Mouse (Mus musculus) hindbrain, embryonic 11.5 days (tissue): ENCODE measurements around the gene Nfkbie. TPM values are rescaled to one million over a fixed set of nuclear protein-coding genes. Genes with fewer than 3 reads are reported as not detected.

Source experiments
- ATAC-seq: fragments of 200-750 bp; cut with Nextera tagmentation; 2 replicates; pipeline ENCODE4 v1.8.0; 2017; ENCODE audit warnings: mild to moderate bottlenecking, moderate TSS enrichment, moderate library complexity; ENCODE audit not compliant: low FRiP score
- DNase-seq: peaks from one replicate; pipeline ENCODE4 v3.0.0-alpha.2; 2015; ENCODE audit warnings: low spot score
- H3K27ac ChIP-seq: fragments of 300-500 bp; sonication (generic); 2 replicates; pipeline ENCODE4 v1.5.1; 2014; ENCODE audit warnings: mild to moderate bottlenecking, low read depth, low read length
- H3K27me3 ChIP-seq: fragments of 300-500 bp; sonication (generic); 2 replicates; pipeline ENCODE4 v1.6.1; 2014; ENCODE audit warnings: mild to moderate bottlenecking, low read length, moderate library complexity, mixed read lengths; ENCODE audit not compliant: control insufficient read depth, insufficient read depth
- H3K36me3 ChIP-seq: fragments of 300-500 bp; sonication (generic); 2 replicates; pipeline ENCODE4 v1.6.1; 2014; ENCODE audit warnings: mild to moderate bottlenecking, low read length, moderate library complexity, mixed read lengths; ENCODE audit not compliant: control insufficient read depth, insufficient read depth
- H3K4me1 ChIP-seq: fragments of 300-500 bp; sonication (generic); replicated peaks from 2 replicates; pipeline ENCODE4 v1.6.1; 2014; ENCODE audit warnings: low read length, mixed read lengths; ENCODE audit not compliant: control insufficient read depth, insufficient read depth
- H3K4me2 ChIP-seq: fragments of 300-500 bp; sonication (generic); replicated peaks from 2 replicates; pipeline ENCODE4 v1.6.1; 2014; ENCODE audit warnings: mild to moderate bottlenecking, low read depth, low read length
- H3K4me3 ChIP-seq: fragments of 300-500 bp; sonication (generic); 2 replicates; pipeline ENCODE4 v1.5.1; 2014; ENCODE audit warnings: low read depth, low read length
- H3K9ac ChIP-seq: fragments of 300-500 bp; sonication (generic); 2 replicates; pipeline ENCODE4 v1.6.1; 2014; ENCODE audit warnings: low read depth, low read length
- H3K9me3 ChIP-seq: fragments of 300-500 bp; sonication (generic); 2 replicates; pipeline ENCODE4 v1.6.1; 2016; ENCODE audit warnings: low read length; ENCODE audit not compliant: control insufficient read depth
- WGBS: fragments of 180-500 bp; shearing (Covaris S2); extraction: QIAGEN DNeasy Blood & Tissue Kit; methylation state at CpG from one replicate; pipeline ENCODE4 v1.1.7; 2014; 5-methylcytosine and 5-hydroxymethylcytosine counted together
- polyA plus RNA-seq: library from polyadenylated mRNA; unstranded; fragments of >200 nt; fragmentation: Nextera tagmentation; extraction: Ambion mirVana; gene quantifications from 2 replicates; pipeline ENCODE4 v1.2.1, GENCODE M21; 2014

Gene Nfkbie
- polyA plus RNA-seq = 5.6 and 9.0 TPM in 2 replicates

DNA sequence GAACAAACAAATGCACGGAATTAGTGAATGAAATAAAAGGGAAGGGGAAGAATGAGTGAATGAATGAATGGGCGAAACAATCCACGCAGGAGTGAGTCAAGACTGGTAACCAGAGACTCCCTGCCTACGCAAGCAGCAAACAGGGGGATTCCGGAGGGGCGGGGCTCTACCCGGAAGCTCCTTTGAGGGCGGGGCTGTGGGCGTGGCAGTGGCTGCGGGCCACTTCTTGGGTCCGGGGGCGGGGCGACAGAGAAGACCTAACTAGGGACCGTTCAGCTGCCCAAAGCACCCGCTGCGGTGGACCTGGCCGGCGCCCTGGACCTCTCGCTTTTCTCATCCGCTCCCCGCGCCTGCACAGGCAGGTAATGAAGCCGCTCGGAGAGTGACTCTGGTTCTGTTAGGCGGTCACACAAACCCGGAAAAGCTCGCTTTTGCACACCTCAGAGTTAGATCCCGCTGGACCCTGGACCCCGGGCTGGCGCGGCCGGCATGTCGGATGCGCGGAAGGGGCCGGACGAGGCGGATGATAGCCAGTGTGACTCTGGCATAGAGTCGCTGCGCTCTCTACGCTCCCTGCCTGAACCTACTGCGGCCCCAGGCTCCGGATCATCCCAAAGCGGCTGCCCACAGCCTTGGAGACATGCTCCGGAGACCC lies at the start of gene Nfkbie:
TSS of gene Nfkbie (plus strand) at position 252 of the 655 bp plus-strand sequence.
- Histone ChIP-seq H3K4me2 (peak within 1 kb of the TSS; percentile 91), H3K9ac (peak within 1 kb of the TSS; percentile 48), H3K4me1 (0 out of 2 replicates have a peak, but pooled peaks cover 2% of the 10 kb centered on the region), H3K36me3 (no peaks in the 10 kb centered on the region), H3K27ac (no peak within 1 kb of the TSS), H3K9me3 (no peaks in the 10 kb centered on the region), H3K27me3 (0 out of 2 replicates have a peak, but pooled peaks cover 2% of the 10 kb centered on the region), H3K4me3 (peak within 1 kb of the TSS; percentile 58)
- ATAC-seq (peak; percentile 81), DNase-seq (peak; percentile 97)
- under 1% methylated on average over 43 of the region's 45 CpGs for WGBS

GRCm38 (mm10) chr17:45505941-45506465 lies 49.5 kb upstream of the Nfkbie start:
- DNase-seq = no peak
- Histone ChIP-seq H3K4me1 (no peaks in the 10 kb centered on the region; the same call in 1 of the 2 replicates), H3K27ac (no peak overlapping the region), H3K9ac (no peak overlapping the region), H3K4me2 (no peak overlapping the region), H3K9me3 (no peaks in the 10 kb centered on the region), H3K36me3 (no peaks in the 10 kb centered on the region), H3K4me3 (no peak overlapping the region), H3K27me3 (no peaks in the 10 kb centered on the region)
- 68% methylated on average over 6 of the region's 6 CpGs for WGBS
- ATAC-seq = peak; percentile 37; the same call in 1 of the 2 replicates

- H3K27ac ChIP-seq = peak within 1 kb of the TSS; percentile 74
- ATAC-seq = peak; percentile 95
- WGBS = under 1% methylated on average over 42 of the region's 42 CpGs
- peak; percentile 97 for DNase-seq
- peak within 1 kb of the TSS; percentile 6; the same call in 1 of the 2 replicates for H3K4me2 ChIP-seq
- H3K4me1 ChIP-seq = no peaks in the 10 kb centered on the region; the same call in 1 of the 2 replicates
- H3K9me3 ChIP-seq = no peaks in the 10 kb centered on the region
- H3K27me3 ChIP-seq = no peaks in the 10 kb centered on the region
- H3K9ac ChIP-seq = peak within 1 kb of the TSS; percentile 72
- H3K36me3 ChIP-seq = no peaks in the 10 kb centered on the region
- H3K4me3 ChIP-seq = peak within 1 kb of the TSS; percentile 69
Measured at GRCm38 (mm10) chr17:45506700-45507189, 48.8 kb upstream of the Nfkbie start, which contains the start of gene Aars2. TSS of gene Aars2 (plus strand) at chr17:45506841.

- Histone ChIP-seq H3K36me3 (no peaks in the 10 kb centered on the region), H3K4me1 (no peaks in the 10 kb centered on the region; the same call in 1 of the 2 replicates), H3K27ac (no peak overlapping the region), H3K9ac (no peak overlapping the region), H3K4me2 (no peak overlapping the region), H3K9me3 (no peaks in the 10 kb centered on the region), H3K4me3 (no peak overlapping the region), H3K27me3 (no peaks in the 10 kb centered on the region)
- WGBS = 95% methylated on average over 4 of the region's 4 CpGs
- DNase-seq (no peak), ATAC-seq (no peak)
Measured at GRCm38 (mm10) chr17:45510871-45511270, 44.6 kb upstream of the Nfkbie start.

DNA sequence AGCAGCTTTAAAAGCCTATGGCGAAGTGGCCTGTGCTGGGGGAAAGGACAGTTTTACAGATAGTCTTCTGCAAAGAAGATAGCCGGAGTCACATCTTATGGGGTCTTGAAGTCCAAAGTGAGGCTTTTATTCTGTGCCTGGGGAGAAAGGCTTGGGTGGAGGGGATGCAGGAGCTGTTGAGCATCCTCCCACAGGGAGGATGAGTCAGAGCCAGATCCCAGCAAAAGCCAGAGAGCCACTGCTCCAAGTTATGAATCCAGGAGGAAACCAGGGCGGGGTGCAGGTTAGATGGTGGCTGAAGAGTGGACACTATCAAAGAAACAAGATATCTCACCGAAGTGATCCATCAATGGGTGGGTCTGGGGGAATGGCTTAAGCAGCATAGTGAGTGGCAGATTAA lies 43.7 kb upstream of the Nfkbie start:
- 94% methylated on average over 4 of the region's 4 CpGs for WGBS
- no peaks in the 10 kb centered on the region for H3K9me3 ChIP-seq
- ATAC-seq = no peak
- H3K4me2 ChIP-seq = no peak overlapping the region
- H3K36me3 ChIP-seq = no peaks in the 10 kb centered on the region
- no peaks in the 10 kb centered on the region for H3K27me3 ChIP-seq
- no peak overlapping the region for H3K9ac ChIP-seq
- no peak overlapping the region for H3K27ac ChIP-seq
- H3K4me3 ChIP-seq = no peak overlapping the region
- no peak for DNase-seq
- H3K4me1 ChIP-seq = no peaks in the 10 kb centered on the region; the same call in 1 of the 2 replicates

DNA sequence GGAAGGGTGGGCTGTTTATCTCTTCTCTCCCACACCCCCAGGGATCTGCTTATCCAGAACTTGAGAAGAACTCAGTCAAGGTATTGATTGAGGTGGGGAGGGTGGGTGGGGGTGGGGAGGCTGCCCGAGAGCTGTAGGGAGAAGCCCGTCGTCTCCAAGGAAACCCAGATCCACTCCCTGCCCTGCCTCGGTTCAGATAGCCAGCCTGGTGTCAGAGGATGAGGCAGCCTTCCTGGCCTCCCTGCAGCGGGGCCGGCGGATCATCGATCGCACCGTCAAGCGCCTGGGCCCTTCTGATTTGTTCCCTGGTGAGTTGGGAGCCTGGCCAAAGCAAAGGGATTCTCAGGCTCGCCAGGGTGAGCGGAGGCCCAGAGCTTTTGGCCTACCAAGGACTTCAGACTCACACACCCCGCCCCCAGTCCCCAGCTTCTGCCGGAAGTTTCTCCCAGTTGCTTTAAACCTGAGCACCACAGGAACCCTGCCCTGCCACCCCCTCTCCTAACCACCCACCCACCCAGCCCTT lies 40.2 kb upstream of the Nfkbie start:
- no peak overlapping the region for H3K4me2 ChIP-seq
- H3K36me3 ChIP-seq = 0 out of 2 replicates have a peak, but pooled peaks cover 3% of the 10 kb centered on the region
- 0 out of 2 replicates have a peak, but pooled peaks have one; percentile 15 for ATAC-seq
- no peak overlapping the region for H3K27ac ChIP-seq
- H3K27me3 ChIP-seq = no peaks in the 10 kb centered on the region
- no peaks in the 10 kb centered on the region for H3K9me3 ChIP-seq
- WGBS = 58% methylated on average over 15 of the region's 15 CpGs
- H3K4me3 ChIP-seq = no peak overlapping the region
- no peaks in the 10 kb centered on the region for H3K4me1 ChIP-seq
- no peak for DNase-seq
- H3K9ac ChIP-seq = no peak overlapping the region

DNA sequence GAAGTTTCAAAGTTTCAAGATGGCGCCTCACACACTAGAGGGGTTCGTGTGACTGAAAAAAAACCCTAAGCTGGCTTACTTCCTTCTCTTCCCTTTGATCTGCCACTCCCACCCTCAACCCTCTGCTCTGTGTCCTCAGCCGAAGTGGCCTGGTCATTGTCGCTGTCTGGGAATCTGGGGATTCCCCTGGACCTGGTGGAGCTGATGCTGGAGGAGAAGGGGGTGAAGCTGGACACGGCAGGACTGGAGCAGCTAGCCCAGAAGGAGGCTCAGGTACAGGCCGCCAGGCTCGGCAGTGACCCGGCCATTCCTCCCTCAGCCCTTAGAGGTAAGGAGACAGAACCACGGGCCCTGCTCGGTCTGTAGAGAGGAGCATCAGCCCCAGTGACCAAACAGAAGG lies 39.7 kb upstream of the Nfkbie start:
- Histone ChIP-seq H3K4me3 (no peak overlapping the region), H3K9me3 (no peaks in the 10 kb centered on the region), H3K4me1 (no peaks in the 10 kb centered on the region), H3K9ac (no peak overlapping the region), H3K27ac (no peak overlapping the region), H3K27me3 (no peaks in the 10 kb centered on the region), H3K36me3 (0 out of 2 replicates have a peak, but pooled peaks cover 3% of the 10 kb centered on the region), H3K4me2 (no peak overlapping the region)
- ATAC-seq (no peak), DNase-seq (no peak)
- whole genome bisulfite sequencing = 89% methylated on average over 10 of the region's 10 CpGs

DNA sequence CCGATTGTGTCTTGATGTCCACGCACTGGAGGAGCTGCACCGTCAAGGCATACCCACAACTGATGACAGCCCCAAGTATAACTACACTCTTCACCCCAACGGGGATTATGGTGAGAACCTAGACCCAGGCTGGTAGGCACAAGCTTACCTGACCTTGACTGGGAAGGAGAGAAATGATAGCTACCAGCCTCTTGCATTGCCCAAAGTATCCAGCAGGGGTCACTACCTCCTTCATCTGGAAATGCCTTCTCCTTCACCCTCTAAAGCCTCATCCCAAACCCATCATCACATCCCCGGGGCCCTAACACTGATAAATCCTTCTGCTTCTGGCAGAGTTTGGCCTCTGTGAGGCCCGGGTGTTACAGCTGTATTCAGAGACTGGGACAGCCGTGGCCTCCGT lies 39.0 kb upstream of the Nfkbie start:
- DNase-seq (peak; percentile 88), ATAC-seq (peak; percentile 44; the same call in 1 of the 2 replicates)
- Histone ChIP-seq H3K4me1 (no peaks in the 10 kb centered on the region), H3K9me3 (no peaks in the 10 kb centered on the region), H3K9ac (no peak overlapping the region), H3K27ac (no peak overlapping the region), H3K4me2 (no peak overlapping the region), H3K4me3 (no peak overlapping the region), H3K36me3 (0 out of 2 replicates have a peak, but pooled peaks cover 3% of the 10 kb centered on the region), H3K27me3 (no peaks in the 10 kb centered on the region)
- 59% methylated on average over 8 of the region's 8 CpGs for WGBS
